Mouse (Mus musculus): Measurements from ENCODE around the gene Rsph6a. TPM values are rescaled to one million over a fixed set of nuclear protein-coding genes. Genes with fewer than 3 reads are reported as not detected.

The Rsph6a gene
- polyA plus RNA-seq, 1 experiment from 2014 or later: not detected

- no peaks in the 10 kb centered on the region for H3K9me3 ChIP-seq (ENCODE audit: control insufficient read depth, low read length)
- H3K4me1 ChIP-seq (replicated peaks; ENCODE audit: control insufficient read depth, insufficient read depth, low read length): no peaks in the 10 kb centered on the region
- WGBS: 79% methylated on average over 1 of the region's 1 CpGs
- H3K36me3 ChIP-seq (ENCODE audit: control insufficient read depth, insufficient read depth, low read length): no peaks in the 10 kb centered on the region
- H3K4me3 ChIP-seq (ENCODE audit: low read depth, low read length): no peak overlapping the region
- DNase-seq (ENCODE audit: low spot score) (no peak), ATAC-seq (ENCODE audit: low FRiP score) (no peak)
- H3K27ac ChIP-seq (ENCODE audit: low read depth, low read length): no peak overlapping the region
- H3K4me2 ChIP-seq (replicated peaks; ENCODE audit: low read depth, low read length): no peak overlapping the region
- H3K27me3 ChIP-seq (ENCODE audit: control insufficient read depth, insufficient read depth, low read length): no peaks in the 10 kb centered on the region
- H3K9ac ChIP-seq (ENCODE audit: low read depth, low read length): no peak overlapping the region
Observed at GRCm38 (mm10) chr7:19109565-19109964, 55.1 kb downstream of the Rsph6a start.

DNA sequence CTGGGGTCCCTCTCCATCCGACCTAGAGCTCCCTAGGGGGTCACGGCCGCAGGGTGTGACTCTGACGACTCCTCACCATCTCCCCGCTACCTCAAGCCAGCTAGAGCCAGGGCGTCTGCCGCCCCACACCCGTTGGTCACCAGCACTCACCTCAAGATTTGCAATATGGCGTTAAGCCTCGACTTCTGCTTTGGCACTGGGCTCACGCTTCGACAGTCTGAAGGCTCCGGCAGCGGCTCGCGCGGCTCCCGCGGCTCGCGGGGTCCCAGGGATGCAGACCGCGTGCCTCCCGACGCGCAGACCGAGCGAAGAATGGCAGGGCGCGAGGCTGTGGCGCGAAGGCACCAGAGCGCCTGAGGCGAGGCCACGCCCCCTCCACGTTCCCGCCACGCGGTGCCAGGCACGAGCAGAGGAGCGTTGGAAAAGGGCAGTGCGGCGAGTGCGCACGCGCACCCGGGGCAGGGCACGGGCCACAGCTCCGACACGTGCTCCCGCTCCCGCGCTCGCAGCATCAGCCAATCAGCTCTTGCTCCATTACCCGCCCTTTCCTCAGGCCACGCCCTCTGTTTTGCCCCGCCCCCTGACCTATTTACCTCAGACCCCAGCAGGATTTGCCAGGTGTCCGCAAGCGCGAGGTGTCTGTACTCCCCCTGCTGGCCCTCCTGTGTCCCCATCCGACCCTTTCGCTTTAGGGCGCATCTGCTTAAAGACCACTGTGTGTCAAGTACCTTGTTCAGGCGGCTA lies 63.7 kb downstream of the Rsph6a start, which contains the start of gene Gm4969:
Gene Gm4969 (minus strand): TSS at position 341 of the 744 bp plus-strand sequence.
- H3K4me1 ChIP-seq (replicated peaks; ENCODE audit: control insufficient read depth, insufficient read depth, low read length): no peaks in the 10 kb centered on the region; the same call in 1 of the 2 replicates
- peaks cover 3% of the 10 kb centered on the region; the same call in 1 of the 2 replicates for H3K27me3 ChIP-seq (ENCODE audit: control insufficient read depth, insufficient read depth, low read length)
- DNase-seq (ENCODE audit: low spot score) (peak; percentile 71), ATAC-seq (ENCODE audit: low FRiP score) (peak; percentile 30; the same call in 1 of the 2 replicates)
- WGBS: 20% methylated on average over 64 of the region's 64 CpGs
- no peak within 1 kb of the TSS for H3K9ac ChIP-seq (ENCODE audit: low read depth, low read length)
- H3K4me3 ChIP-seq (ENCODE audit: low read depth, low read length): peak within 1 kb of the TSS; percentile 17; the same call in 1 of the 2 replicates
- H3K27ac ChIP-seq (ENCODE audit: low read depth, low read length): no peak within 1 kb of the TSS
- no peaks in the 10 kb centered on the region for H3K36me3 ChIP-seq (ENCODE audit: control insufficient read depth, insufficient read depth, low read length)
- H3K4me2 ChIP-seq (replicated peaks; ENCODE audit: low read depth, low read length): peak within 1 kb of the TSS; percentile 31
- H3K9me3 ChIP-seq (ENCODE audit: control insufficient read depth, low read length): 0 out of 2 replicates have a peak, but pooled peaks cover 4% of the 10 kb centered on the region

- H3K9ac ChIP-seq (ENCODE audit: low read depth, low read length): no peak overlapping the region
- H3K4me1 ChIP-seq (replicated peaks; ENCODE audit: control insufficient read depth, insufficient read depth, low read length): no peaks in the 10 kb centered on the region; the same call in 1 of the 2 replicates
- H3K36me3 ChIP-seq (ENCODE audit: control insufficient read depth, insufficient read depth, low read length): no peaks in the 10 kb centered on the region
- 0 out of 2 replicates have a peak, but pooled peaks cover 4% of the 10 kb centered on the region for H3K9me3 ChIP-seq (ENCODE audit: control insufficient read depth, low read length)
- no peak overlapping the region for H3K27ac ChIP-seq (ENCODE audit: low read depth, low read length)
- peak; percentile 15 for DNase-seq (ENCODE audit: low spot score)
- H3K4me2 ChIP-seq (replicated peaks; ENCODE audit: low read depth, low read length): no peak overlapping the region
- peak; percentile 45 for ATAC-seq (ENCODE audit: low FRiP score)
- no peak overlapping the region for H3K4me3 ChIP-seq (ENCODE audit: low read depth, low read length)
- peaks cover 3% of the 10 kb centered on the region; the same call in 1 of the 2 replicates for H3K27me3 ChIP-seq (ENCODE audit: control insufficient read depth, insufficient read depth, low read length)
- 92% methylated on average over 8 of the region's 8 CpGs for WGBS
Observed at GRCm38 (mm10) chr7:19119083-19119482, 64.6 kb downstream of the Rsph6a start.

GRCm38 (mm10) chr7:19119631-19120429 lies 65.3 kb downstream of the Rsph6a start, which contains the start of gene Fbxo46:
Fbxo46 (plus strand) TSS chr7:19119859.
- H3K9ac ChIP-seq (ENCODE audit: low read depth, low read length): peak within 1 kb of the TSS; percentile 84
- peak within 1 kb of the TSS; percentile 70 for H3K4me3 ChIP-seq (ENCODE audit: low read depth, low read length)
- H3K36me3 ChIP-seq (ENCODE audit: control insufficient read depth, insufficient read depth, low read length): no peaks in the 10 kb centered on the region
- 3% methylated on average over 34 of the region's 34 CpGs for WGBS
- peaks cover 3% of the 10 kb centered on the region; the same call in 1 of the 2 replicates for H3K27me3 ChIP-seq (ENCODE audit: control insufficient read depth, insufficient read depth, low read length)
- 0 out of 2 replicates have a peak, but pooled peaks cover 4% of the 10 kb centered on the region for H3K9me3 ChIP-seq (ENCODE audit: control insufficient read depth, low read length)
- H3K4me1 ChIP-seq (replicated peaks; ENCODE audit: control insufficient read depth, insufficient read depth, low read length): no peaks in the 10 kb centered on the region; the same call in 1 of the 2 replicates
- peak; percentile 96 for DNase-seq (ENCODE audit: low spot score)
- 0 out of 2 replicates have a peak within 1 kb of the TSS, but pooled peaks have one; percentile 54 for H3K27ac ChIP-seq (ENCODE audit: low read depth, low read length)
- ATAC-seq (ENCODE audit: low FRiP score): peak; percentile 95
- H3K4me2 ChIP-seq (replicated peaks; ENCODE audit: low read depth, low read length): peak within 1 kb of the TSS; percentile 84

- Histone ChIP-seq H3K9ac (ENCODE audit: low read depth, low read length) (no peak overlapping the region), H3K36me3 (ENCODE audit: control insufficient read depth, insufficient read depth, low read length) (no peaks in the 10 kb centered on the region), H3K4me2 (replicated peaks; ENCODE audit: low read depth, low read length) (no peak overlapping the region), H3K27ac (ENCODE audit: low read depth, low read length) (no peak overlapping the region), H3K27me3 (ENCODE audit: control insufficient read depth, insufficient read depth, low read length) (peaks cover 3% of the 10 kb centered on the region; the same call in 1 of the 2 replicates), H3K9me3 (ENCODE audit: control insufficient read depth, low read length) (0 out of 2 replicates have a peak, but pooled peaks cover 4% of the 10 kb centered on the region), H3K4me3 (ENCODE audit: low read depth, low read length) (no peak overlapping the region), H3K4me1 (replicated peaks; ENCODE audit: control insufficient read depth, insufficient read depth, low read length) (no peaks in the 10 kb centered on the region; the same call in 1 of the 2 replicates)
- ATAC-seq (ENCODE audit: low FRiP score) (no peak), DNase-seq (ENCODE audit: low spot score) (no peak)
- 93% methylated on average over 4 of the region's 4 CpGs for WGBS
Observed at GRCm38 (mm10) chr7:19121686-19122085, 67.2 kb downstream of the Rsph6a start.

Other genes starting within 250 kb of the Rsph6a start
- gene Psg17, start 233.1 kb upstream of the Rsph6a start, polyA plus RNA-seq (2014; fragmentation: Nextera tagmentation; extraction: Ambion mirVana): not detected in 2 replicates
- 0.13 and 0.48 TPM in 2 replicates for gene Mill2, start 214.7 kb upstream of the Rsph6a start, polyA plus RNA-seq (2014; fragmentation: Nextera tagmentation; extraction: Ambion mirVana)
- gene Pglyrp1, start 183.4 kb upstream of the Rsph6a start, polyA plus RNA-seq (2014; fragmentation: Nextera tagmentation; extraction: Ambion mirVana): 2.8 and 2.9 TPM in 2 replicates
- 22.9 and 27.3 TPM in 2 replicates for gene Ccdc61, start 144.3 kb upstream of the Rsph6a start, polyA plus RNA-seq (2014; fragmentation: Nextera tagmentation; extraction: Ambion mirVana)
- 12.7 and 18.0 TPM in 2 replicates for gene Nova2, start 128.8 kb upstream of the Rsph6a start, polyA plus RNA-seq (2014; fragmentation: Nextera tagmentation; extraction: Ambion mirVana)
- gene Nanos2, start 67.3 kb upstream of the Rsph6a start, polyA plus RNA-seq (2014; fragmentation: Nextera tagmentation; extraction: Ambion mirVana): 0.46 TPM in 1 of 2 replicates, not detected in the other
- gene Mypop, start 63.4 kb upstream of the Rsph6a start, polyA plus RNA-seq (2014; fragmentation: Nextera tagmentation; extraction: Ambion mirVana): 4.6 TPM in 2 replicates
- gene Irf2bp1, start 50.6 kb upstream of the Rsph6a start, polyA plus RNA-seq (2014; fragmentation: Nextera tagmentation; extraction: Ambion mirVana): 25.2 and 26.0 TPM in 2 replicates
- gene Foxa3, start 31.2 kb upstream of the Rsph6a start, polyA plus RNA-seq (2014; fragmentation: Nextera tagmentation; extraction: Ambion mirVana): not detected in 2 replicates
- 29.4 and 30.5 TPM in 2 replicates for gene Sympk, start 30.3 kb upstream of the Rsph6a start, polyA plus RNA-seq (2014; fragmentation: Nextera tagmentation; extraction: Ambion mirVana)
- 18.3 and 20.2 TPM in 2 replicates for gene Dmwd, start 21.5 kb downstream of the Rsph6a start, polyA plus RNA-seq (2014; fragmentation: Nextera tagmentation; extraction: Ambion mirVana)
- gene Dmpk, start 29.2 kb downstream of the Rsph6a start, polyA plus RNA-seq (2014; fragmentation: Nextera tagmentation; extraction: Ambion mirVana): 10.3 and 12.2 TPM in 2 replicates
- 6.2 and 7.2 TPM in 2 replicates for gene Six5, start 39.9 kb downstream of the Rsph6a start, polyA plus RNA-seq (2014; fragmentation: Nextera tagmentation; extraction: Ambion mirVana)
- gene Gm4969, start 63.7 kb downstream of the Rsph6a start, polyA plus RNA-seq (2014; fragmentation: Nextera tagmentation; extraction: Ambion mirVana): 1.0 and 1.4 TPM in 2 replicates
- 8.7 and 8.8 TPM in 2 replicates for gene Fbxo46, start 65.2 kb downstream of the Rsph6a start, polyA plus RNA-seq (2014; fragmentation: Nextera tagmentation; extraction: Ambion mirVana)
- gene Qpctl, start 94.6 kb downstream of the Rsph6a start, polyA plus RNA-seq (2014; fragmentation: Nextera tagmentation; extraction: Ambion mirVana): 11.7 and 12.0 TPM in 2 replicates
- 143 and 149 TPM in 2 replicates for gene Snrpd2, start 95.0 kb downstream of the Rsph6a start, polyA plus RNA-seq (2014; fragmentation: Nextera tagmentation; extraction: Ambion mirVana)
- gene Gipr, start 111.4 kb downstream of the Rsph6a start, polyA plus RNA-seq (2014; fragmentation: Nextera tagmentation; extraction: Ambion mirVana): 0.89 and 1.7 TPM in 2 replicates
- gene Eml2, start 121.7 kb downstream of the Rsph6a start, polyA plus RNA-seq (2014; fragmentation: Nextera tagmentation; extraction: Ambion mirVana): 1.4 and 2.0 TPM in 2 replicates
- 1.6 and 2.6 TPM in 2 replicates for gene Gpr4, start 157.8 kb downstream of the Rsph6a start, polyA plus RNA-seq (2014; fragmentation: Nextera tagmentation; extraction: Ambion mirVana)
- 42.2 and 42.4 TPM in 2 replicates for gene Opa3, start 173.6 kb downstream of the Rsph6a start, polyA plus RNA-seq (2014; fragmentation: Nextera tagmentation; extraction: Ambion mirVana)
- 29.2 and 50.2 TPM in 2 replicates for gene Vasp, start 217.1 kb downstream of the Rsph6a start, polyA plus RNA-seq (2014; fragmentation: Nextera tagmentation; extraction: Ambion mirVana)
- 0.18 TPM in 1 of 2 replicates, not detected in the other for gene Ppm1n, start 225.4 kb downstream of the Rsph6a start, polyA plus RNA-seq (2014; fragmentation: Nextera tagmentation; extraction: Ambion mirVana)
- gene Rtn2, start 227.9 kb downstream of the Rsph6a start, polyA plus RNA-seq (2014; fragmentation: Nextera tagmentation; extraction: Ambion mirVana): 49.6 and 52.1 TPM in 2 replicates